Mouse (Mus musculus) embryonic facial prominence, embryonic 14.5 days (tissue): ENCODE results near the gene Raet1e. TPM values are rescaled to one million over a fixed set of nuclear protein-coding genes. Genes with fewer than 3 reads are reported as not detected.
"Not testable (repeated sequence)": the region's sequence is repeated elsewhere in the genome, so short reads cannot be mapped to it uniquely, and the experiment has no call there.

Source experiments
- ATAC-seq: fragments of 200-750 bp; cut with Nextera tagmentation; 2 replicates; pipeline ENCODE4 v1.8.0; 2017; ENCODE audit warnings: low read depth, moderate number of reproducible peaks, moderate TSS enrichment
- DNase-seq: peaks from one replicate; pipeline ENCODE4 v3.0.0-alpha.2; 2015; ENCODE audit warnings: low spot score
- H3K27ac ChIP-seq: fragments of 300-500 bp; sonication (generic); replicated peaks from 2 replicates; pipeline ENCODE4 v1.5.1; 2014; ENCODE audit warnings: low read depth, mild to moderate bottlenecking, low read length, moderate library complexity
- H3K27me3 ChIP-seq: fragments of 300-500 bp; sonication (generic); replicated peaks from 2 replicates; pipeline ENCODE4 v1.6.1; 2014; ENCODE audit warnings: low read length; ENCODE audit not compliant: control insufficient read depth, insufficient read depth
- H3K36me3 ChIP-seq: fragments of 300-500 bp; sonication (generic); 2 replicates; pipeline ENCODE4 v1.6.1; 2014; ENCODE audit warnings: low read length, mixed read lengths; ENCODE audit not compliant: control insufficient read depth, insufficient read depth
- H3K4me1 ChIP-seq: fragments of 300-500 bp; sonication (generic); 2 replicates; pipeline ENCODE4 v1.6.1; 2014; ENCODE audit warnings: antibody characterized with exemption, low read length; ENCODE audit not compliant: control insufficient read depth, insufficient read depth
- H3K4me2 ChIP-seq: fragments of 300-500 bp; sonication (generic); 2 replicates; pipeline ENCODE4 v1.6.1; 2014; ENCODE audit warnings: low read depth, mild to moderate bottlenecking, low read length, moderate library complexity, mixed read lengths
- H3K4me3 ChIP-seq: fragments of 300-500 bp; sonication (generic); 2 replicates; pipeline ENCODE4 v1.5.1; 2014; ENCODE audit warnings: low read depth, mild to moderate bottlenecking, low read length
- H3K9ac ChIP-seq: fragments of 300-500 bp; sonication (generic); 2 replicates; pipeline ENCODE4 v1.6.1; 2014; ENCODE audit warnings: low read depth, mild to moderate bottlenecking, low read length, moderate library complexity, mixed read lengths
- H3K9me3 ChIP-seq: fragments of 300-500 bp; sonication (generic); 2 replicates; pipeline ENCODE4 v1.6.1; 2016; ENCODE audit warnings: low read length; ENCODE audit not compliant: control insufficient read depth
- WGBS: fragments of 180-500 bp; shearing (Covaris S2); extraction: QIAGEN DNeasy Blood & Tissue Kit; methylation state at CpG from one replicate; pipeline ENCODE4 v1.1.7; 2014; 5-methylcytosine and 5-hydroxymethylcytosine counted together
- polyA plus RNA-seq: library from polyadenylated mRNA; unstranded; fragments of >200 nt; fragmentation: Nextera tagmentation; extraction: Ambion mirVana; gene quantifications from 2 replicates; pipeline ENCODE4 v1.2.1, GENCODE M21; 2014

Gene Raet1e
- polyA plus RNA-seq, 1 experiment from 2014 or later: 5.4 TPM

DNA sequence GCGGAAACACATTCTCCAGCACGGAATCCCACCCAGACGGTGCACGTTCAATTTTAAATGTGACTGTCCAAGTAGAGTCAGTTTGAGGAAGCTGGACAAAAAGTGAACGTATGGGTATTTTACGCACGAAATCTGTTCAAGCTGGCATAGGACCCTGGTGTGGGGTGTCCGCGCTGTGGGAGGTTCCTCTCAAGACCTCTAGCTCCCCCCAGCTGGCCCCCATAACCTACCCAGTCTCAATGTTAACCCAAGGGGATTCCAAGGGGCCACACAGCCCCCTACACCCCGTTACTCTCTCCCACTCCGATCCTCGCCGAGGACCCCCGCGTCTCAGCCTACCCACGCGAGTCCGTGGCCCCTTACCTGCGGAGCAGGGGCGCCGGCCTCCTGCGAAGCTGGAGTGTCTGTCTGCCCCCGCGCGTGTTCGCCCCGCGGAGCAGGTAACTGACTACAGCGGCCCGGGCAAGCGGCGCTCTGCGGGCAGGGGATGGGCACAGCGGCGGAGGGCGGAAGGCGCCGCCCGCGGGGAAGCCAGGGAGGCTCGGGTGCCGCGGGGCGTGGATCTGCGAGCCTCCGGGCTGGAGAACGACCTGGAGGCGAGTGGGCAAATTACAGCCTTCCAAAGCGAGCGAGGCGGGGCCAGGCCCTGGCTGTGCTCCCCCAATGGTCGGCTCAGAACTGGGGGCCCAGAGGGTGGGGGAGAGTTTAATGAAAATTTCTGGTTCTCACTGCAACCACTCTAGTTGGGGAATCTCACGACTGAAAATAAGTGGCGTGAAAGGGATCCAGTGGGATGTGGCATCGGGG is 7.1 kb upstream of the Raet1e start:
- not testable (repeated sequence) for H3K9ac ChIP-seq, H3K4me1 ChIP-seq, H3K9me3 ChIP-seq, H3K27ac ChIP-seq, DNase-seq, ATAC-seq, H3K36me3 ChIP-seq
- H3K27me3 ChIP-seq: peaks cover 45% of the 10 kb centered on the region
- H3K4me2 ChIP-seq: peak overlapping the region; percentile 94
- under 1% methylated on average over 47 of the region's 55 CpGs for WGBS
- H3K4me3 ChIP-seq: peak overlapping the region; percentile 24

DNA sequence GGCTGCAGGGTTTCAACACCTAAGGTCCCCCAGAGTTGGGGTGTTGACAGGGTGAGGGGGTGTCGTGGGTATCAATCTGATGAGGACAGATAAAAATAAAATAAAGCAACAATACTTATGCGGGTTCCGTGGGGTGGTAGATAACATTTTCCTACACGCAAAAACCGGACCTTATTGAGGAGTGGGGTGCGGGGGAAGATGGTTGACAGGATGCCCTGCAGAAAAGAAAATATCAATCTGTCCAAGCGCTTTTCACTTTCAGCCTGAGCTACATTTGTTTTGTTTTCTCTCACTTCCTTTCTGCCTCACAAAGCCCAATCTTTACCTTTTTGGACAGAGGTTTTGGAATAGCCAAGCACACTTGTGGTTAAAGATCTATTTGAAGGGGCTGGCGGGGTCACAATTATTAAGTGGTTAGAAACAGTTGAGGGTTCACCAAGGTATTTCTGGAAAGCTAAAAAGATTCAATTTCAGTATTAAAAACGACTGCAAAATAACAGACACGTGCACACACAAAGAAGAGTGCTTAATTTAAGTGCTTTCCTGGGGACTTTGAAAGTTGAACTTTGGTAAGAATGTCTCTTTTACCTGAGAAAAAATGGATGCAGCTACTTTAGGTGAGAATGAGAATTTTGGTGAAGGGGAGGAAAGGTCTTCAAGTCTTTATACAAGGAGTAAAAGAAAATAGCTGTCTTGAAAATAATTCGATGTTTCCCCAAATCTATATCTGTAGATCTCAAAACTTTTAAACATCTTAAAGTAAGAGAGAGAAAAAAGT is 6.3 kb upstream of the Raet1e start:
- not testable (repeated sequence) for H3K4me1 ChIP-seq, DNase-seq, H3K9ac ChIP-seq, H3K4me2 ChIP-seq, ATAC-seq, H3K27ac ChIP-seq, H3K36me3 ChIP-seq, H3K9me3 ChIP-seq
- WGBS: 3% methylated on average over 11 of the region's 11 CpGs
- Histone ChIP-seq H3K4me3 (0 out of 2 replicates have a peak overlapping the region, but pooled peaks have one; percentile 24), H3K27me3 (peaks cover 53% of the 10 kb centered on the region)

DNA sequence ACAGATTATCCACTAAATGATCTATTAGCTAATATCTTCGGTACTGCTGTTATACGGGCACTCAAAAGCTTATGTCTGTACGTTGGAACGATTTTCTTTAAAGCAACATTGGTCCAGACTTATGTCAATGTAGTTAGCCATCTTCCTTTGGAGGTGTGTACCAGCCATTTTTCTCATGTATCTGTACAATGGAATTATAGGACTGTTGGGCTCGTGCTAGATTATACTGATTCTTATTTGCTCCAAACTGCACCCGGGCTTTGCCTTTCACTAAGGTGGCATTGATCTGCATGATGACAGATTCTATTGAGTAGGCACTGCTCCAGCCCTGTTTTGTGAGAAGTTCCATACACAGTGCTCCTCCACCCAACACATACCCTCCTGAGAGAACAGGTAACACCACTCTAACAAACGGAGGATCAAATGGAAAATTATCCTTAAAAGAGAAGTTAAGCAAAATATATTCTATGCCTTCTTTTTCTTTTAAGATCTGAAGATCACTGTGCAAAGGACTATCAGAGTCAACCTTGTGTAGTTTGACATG is 5.2 kb upstream of the Raet1e start:
- H3K27me3 ChIP-seq: peaks cover 64% of the 10 kb centered on the region
- not testable (repeated sequence) for H3K27ac ChIP-seq, H3K36me3 ChIP-seq, DNase-seq, H3K4me2 ChIP-seq, H3K4me1 ChIP-seq, H3K4me3 ChIP-seq, H3K9me3 ChIP-seq, ATAC-seq, H3K9ac ChIP-seq
- WGBS: 6% methylated on average over 6 of the region's 7 CpGs

DNA sequence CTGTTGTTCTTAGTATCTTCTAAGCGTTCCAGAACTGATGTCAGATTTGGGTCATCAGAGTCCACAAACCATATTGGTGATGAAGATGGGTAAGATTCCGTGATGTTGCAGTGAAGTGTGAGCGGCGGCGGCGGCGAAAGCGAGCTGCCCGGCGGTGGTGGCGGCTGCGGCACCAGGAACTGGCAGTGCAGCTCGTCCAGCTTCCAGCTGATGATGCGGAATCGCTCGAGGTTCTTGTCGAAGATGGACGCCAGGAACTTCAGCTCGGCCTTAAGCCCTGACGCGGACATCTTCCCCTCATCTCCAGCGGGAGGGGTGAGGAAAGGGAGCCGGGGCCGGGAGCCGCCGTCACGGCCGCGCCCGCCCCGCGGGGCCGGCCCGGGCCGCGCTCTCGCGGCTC is 4.2 kb upstream of the Raet1e start:
- H3K36me3 ChIP-seq, H3K9me3 ChIP-seq, H3K9ac ChIP-seq, ATAC-seq, DNase-seq, H3K4me1 ChIP-seq, H3K27ac ChIP-seq: not testable (repeated sequence)
- under 1% methylated on average over 38 of the region's 38 CpGs for WGBS
- H3K27me3 ChIP-seq: peaks cover 73% of the 10 kb centered on the region
- H3K4me3 ChIP-seq: peak overlapping the region; percentile 35
- peak overlapping the region; percentile 51 for H3K4me2 ChIP-seq

- ATAC-seq (no peak), DNase-seq (no peak)
- WGBS: 11% methylated on average over 3 of the region's 3 CpGs
- no peaks in the 10 kb centered on the region; the same call in 1 of the 2 replicates for H3K4me1 ChIP-seq
- H3K27me3 ChIP-seq: peaks cover 78% of the 10 kb centered on the region
- H3K4me2 ChIP-seq: no peak overlapping the region
- no peaks in the 10 kb centered on the region for H3K36me3 ChIP-seq
- H3K9ac ChIP-seq: no peak overlapping the region
- no peaks in the 10 kb centered on the region for H3K9me3 ChIP-seq
- no peak overlapping the region for H3K4me3 ChIP-seq
- H3K27ac ChIP-seq: no peak overlapping the region
These were observed 3.2 kb upstream of the Raet1e start for GRCm38 (mm10) chr10:22154871-22155799.

GRCm38 (mm10) chr10:22159131-22159561 is 777 bp downstream of the Raet1e start:
- under 1% methylated on average over 24 of the region's 24 CpGs for WGBS
- Histone ChIP-seq H3K4me1 (no peaks in the 10 kb centered on the region), H3K27ac (no peak overlapping the region), H3K9me3 (no peaks in the 10 kb centered on the region), H3K27me3 (peaks cover 71% of the 10 kb centered on the region), H3K4me2 (peak overlapping the region; percentile 54), H3K4me3 (peak overlapping the region; percentile 33), H3K9ac (no peak overlapping the region), H3K36me3 (no peaks in the 10 kb centered on the region)
- no peak for ATAC-seq
- no peak for DNase-seq

DNA sequence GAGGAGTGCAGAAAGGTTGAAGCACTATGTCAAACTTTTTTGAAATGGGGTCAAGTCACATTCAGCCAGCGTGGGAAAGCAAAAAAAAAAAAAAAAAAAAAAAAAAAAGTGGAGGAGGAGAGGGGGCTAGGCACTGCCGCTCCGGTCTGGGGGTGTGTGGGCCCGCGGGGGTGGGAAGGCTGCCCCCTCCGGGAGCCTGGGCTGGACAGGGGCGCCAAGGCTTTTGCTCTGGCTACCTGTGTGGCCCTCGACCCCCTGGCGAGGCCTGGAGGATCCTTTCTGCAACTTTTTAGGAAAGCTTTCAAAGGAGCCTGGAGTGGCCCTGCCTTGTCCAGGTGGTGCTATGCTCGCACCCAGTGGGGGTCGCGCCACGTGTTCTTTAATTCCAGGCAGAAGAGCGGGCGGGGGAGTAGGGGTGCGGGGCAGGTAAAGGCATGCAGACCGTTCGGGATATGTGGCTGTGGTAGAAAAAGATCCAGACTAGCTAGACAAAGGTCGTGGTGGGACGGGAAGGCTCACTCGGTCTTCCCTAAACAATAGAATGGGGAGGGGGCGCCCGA is 1.3 kb downstream of the Raet1e start:
- Histone ChIP-seq H3K27me3 (peaks cover 70% of the 10 kb centered on the region), H3K36me3 (no peaks in the 10 kb centered on the region), H3K9ac (no peak overlapping the region), H3K9me3 (no peaks in the 10 kb centered on the region), H3K4me2 (no peak overlapping the region), H3K4me1 (no peaks in the 10 kb centered on the region), H3K27ac (no peak overlapping the region), H3K4me3 (no peak overlapping the region)
- DNase-seq (no peak), ATAC-seq (no peak)
- WGBS: 7% methylated on average over 19 of the region's 23 CpGs

DNA sequence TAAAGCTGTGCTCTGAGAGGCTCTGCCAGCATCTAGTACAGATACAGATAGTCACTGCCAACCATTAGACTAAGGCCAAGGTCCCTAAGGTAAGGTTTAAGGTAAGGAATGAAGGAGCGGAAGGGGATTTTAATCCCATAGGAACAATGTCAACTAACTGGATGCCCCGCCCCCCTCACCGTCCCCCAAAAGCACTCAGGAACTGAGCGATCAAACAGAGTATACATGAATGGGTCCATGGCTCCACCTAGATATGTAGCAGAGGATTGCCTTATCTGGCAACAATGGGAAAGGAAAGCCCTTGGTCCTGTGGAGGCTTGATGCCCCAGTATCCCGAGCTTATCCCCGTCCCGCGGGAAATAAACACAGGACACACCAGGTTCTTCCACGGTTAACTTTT is 4.9 kb downstream of the Raet1e start:
- DNase-seq, H3K4me3 ChIP-seq, H3K4me1 ChIP-seq, H3K9ac ChIP-seq, H3K9me3 ChIP-seq, H3K27ac ChIP-seq, ATAC-seq, H3K36me3 ChIP-seq: not testable (repeated sequence)
- peak overlapping the region; percentile 39 for H3K4me2 ChIP-seq
- 9% methylated on average over 9 of the region's 9 CpGs for WGBS
- peaks cover 34% of the 10 kb centered on the region for H3K27me3 ChIP-seq
